Comparison of ENCODE assay signal across 18 mouse cellular contexts in genomic region chr15:100074754-100075153, GRCm38 (mm10). TPM values are rescaled to one million over a fixed set of nuclear protein-coding genes. Genes with fewer than 3 reads are reported as not detected.
DNase-seq lines count a peak whose midpoint lies in the region; ATAC-seq and TF ChIP-seq lines count a peak whose summit lies in the region.
"Had no signal": no experiment of that assay in that cellular context is flagged by ENCODE, and none has a peak within 500 bp of the region (broad histone marks: within the 10 kb centered on the region; RNA-seq: fewer than 3 reads in every experiment).

No protein-coding gene starts in this region.

- no peak overlapping the region for H3K4me3 ChIP-seq in hindbrain, embryonic 12.5 days
- no peak overlapping the region for H3K4me3 ChIP-seq in hindbrain, embryonic 14.5 days (replicated peaks; ENCODE audit: low read length)
- H3K4me3 ChIP-seq in lung, embryonic 14.5 days (ENCODE audit: low read depth, low read length), result no peak overlapping the region
- no peak overlapping the region for H3K4me3 ChIP-seq in embryonic facial prominence, embryonic 14.5 days (ENCODE audit: low read depth, low read length)
- H3K4me3 ChIP-seq: embryonic facial prominence, embryonic 13.5 days; limb, embryonic 13.5 days; liver, embryonic 15.5 days; midbrain, embryonic 15.5 days had no signal

- intact Hi-C loops in gastrocnemius, postnatal 14 days (cut with DNase I; ENCODE audit: low total_unique reads), result no loop called here

- DNase-seq in hindbrain, embryonic 14.5 days (ENCODE audit: low spot score), result no peak
- no peak for DNase-seq in lung, embryonic 14.5 days
- DNase-seq in lung, postnatal 10 days, result no peak
- no peak for DNase-seq in embryonic facial prominence, embryonic 14.5 days (ENCODE audit: low spot score)
- DNase-seq in skeletal muscle tissue, adult 2 months (ENCODE audit: low read depth, low spot score), result peak; percentile 21
- DNase-seq in thymus, postnatal 4 days, result no peak
- no peak for DNase-seq in gastrocnemius, postnatal 14 days
- DNase-seq: adrenal gland, adult 2 months; cerebellum, postnatal 14 days; gastrocnemius, postnatal 10 days; kidney, postnatal 14 days; layer of hippocampus, adult 9-11 months; right cerebral cortex, postnatal 25 days had no signal

- peaks cover 39% of the 10 kb centered on the region for H3K4me1 ChIP-seq in hindbrain, embryonic 12.5 days
- peaks cover 42% of the 10 kb centered on the region for H3K4me1 ChIP-seq in hindbrain, embryonic 14.5 days (replicated peaks; ENCODE audit: control insufficient read depth, insufficient read depth, low read length)
- H3K4me1 ChIP-seq in lung, embryonic 14.5 days (ENCODE audit: insufficient read depth), result peaks cover 12% of the 10 kb centered on the region; the same call in 1 of the 2 replicates
- H3K4me1 ChIP-seq in embryonic facial prominence, embryonic 14.5 days (ENCODE audit: control insufficient read depth, insufficient read depth, low read length), result peaks cover 8% of the 10 kb centered on the region; the same call in 1 of the 2 replicates

- no peaks in the 10 kb centered on the region for H3K27me3 ChIP-seq in hindbrain, embryonic 12.5 days
- H3K27me3 ChIP-seq in hindbrain, embryonic 14.5 days (ENCODE audit: control insufficient read depth, insufficient read depth, low read length), result no peaks in the 10 kb centered on the region
- H3K27me3 ChIP-seq in lung, embryonic 14.5 days (ENCODE audit: insufficient read depth, low read length), result no peaks in the 10 kb centered on the region
- no peaks in the 10 kb centered on the region for H3K27me3 ChIP-seq in embryonic facial prominence, embryonic 14.5 days (replicated peaks; ENCODE audit: control insufficient read depth, insufficient read depth, low read length)
- H3K27me3 ChIP-seq: embryonic facial prominence, embryonic 13.5 days; limb, embryonic 13.5 days; liver, embryonic 15.5 days; midbrain, embryonic 15.5 days had no signal

- no peaks in the 10 kb centered on the region for H3K9me3 ChIP-seq in hindbrain, embryonic 12.5 days (replicated peaks)
- H3K9me3 ChIP-seq in hindbrain, embryonic 14.5 days (ENCODE audit: control insufficient read depth, low read length), result no peaks in the 10 kb centered on the region
- H3K9me3 ChIP-seq in lung, embryonic 14.5 days (ENCODE audit: low read depth, low read length), result no peaks in the 10 kb centered on the region
- H3K9me3 ChIP-seq in embryonic facial prominence, embryonic 14.5 days (ENCODE audit: control insufficient read depth, low read length), result no peaks in the 10 kb centered on the region
- H3K9me3 ChIP-seq: embryonic facial prominence, embryonic 13.5 days; limb, embryonic 13.5 days; liver, embryonic 15.5 days; midbrain, embryonic 15.5 days had no signal

- TF ChIP-seq CTCF in lung, embryonic 14.5 days (IDR thresholded peaks at IDR 0.05; ENCODE audit: low read depth), result no peak

- 17% methylated on average over 8 of the region's 8 CpGs for WGBS in hindbrain, embryonic 12.5 days
- 32% methylated on average over 8 of the region's 8 CpGs for WGBS in hindbrain, embryonic 14.5 days
- WGBS in lung, embryonic 14.5 days, result 4% methylated on average over 6 of the region's 8 CpGs
- 29% methylated on average over 3 of the region's 8 CpGs for WGBS in embryonic facial prominence, embryonic 14.5 days

- 0 out of 2 replicates have a peak overlapping the region, but pooled peaks have one; percentile 7 for H3K27ac ChIP-seq in hindbrain, embryonic 12.5 days
- no peak overlapping the region for H3K27ac ChIP-seq in hindbrain, embryonic 14.5 days
- peak overlapping the region; percentile 7; the same call in 1 of the 2 replicates for H3K27ac ChIP-seq in lung, embryonic 14.5 days (ENCODE audit: low read depth)
- 0 out of 2 replicates have a peak overlapping the region, but pooled peaks have one; percentile 11 for H3K27ac ChIP-seq in embryonic facial prominence, embryonic 14.5 days (replicated peaks; ENCODE audit: low read depth, low read length)
- H3K27ac ChIP-seq: midbrain, embryonic 15.5 days had no signal

- no peak for ATAC-seq in hindbrain, embryonic 12.5 days (ENCODE audit: low FRiP score)
- no peak for ATAC-seq in hindbrain, embryonic 14.5 days (ENCODE audit: low FRiP score)
- peak; percentile 53 for ATAC-seq in lung, embryonic 14.5 days (ENCODE audit: insufficient read depth)
- no peak for ATAC-seq in embryonic facial prominence, embryonic 14.5 days (ENCODE audit: low read depth)
- ATAC-seq: midbrain, embryonic 15.5 days had no signal

- no peak overlapping the region for H3K4me2 ChIP-seq in hindbrain, embryonic 12.5 days (replicated peaks)
- H3K4me2 ChIP-seq in hindbrain, embryonic 14.5 days (replicated peaks), result no peak overlapping the region
- H3K4me2 ChIP-seq in lung, embryonic 14.5 days, result no peak overlapping the region
- H3K4me2 ChIP-seq in embryonic facial prominence, embryonic 14.5 days (ENCODE audit: low read depth, low read length), result no peak overlapping the region
- H3K4me2 ChIP-seq: embryonic facial prominence, embryonic 13.5 days; limb, embryonic 13.5 days; liver, embryonic 15.5 days; midbrain, embryonic 15.5 days had no signal

- H3K9ac ChIP-seq in hindbrain, embryonic 12.5 days, result no peak overlapping the region
- no peak overlapping the region for H3K9ac ChIP-seq in hindbrain, embryonic 14.5 days
- H3K9ac ChIP-seq in lung, embryonic 14.5 days, result no peak overlapping the region
- H3K9ac ChIP-seq in embryonic facial prominence, embryonic 14.5 days (ENCODE audit: low read depth, low read length), result no peak overlapping the region
- H3K9ac ChIP-seq: embryonic facial prominence, embryonic 13.5 days; limb, embryonic 13.5 days; liver, embryonic 15.5 days; midbrain, embryonic 15.5 days had no signal

- H3K36me3 ChIP-seq in hindbrain, embryonic 12.5 days, result no peaks in the 10 kb centered on the region
- H3K36me3 ChIP-seq in hindbrain, embryonic 14.5 days (replicated peaks; ENCODE audit: control insufficient read depth, insufficient read depth), result no peaks in the 10 kb centered on the region
- no peaks in the 10 kb centered on the region for H3K36me3 ChIP-seq in lung, embryonic 14.5 days (ENCODE audit: insufficient read depth)
- no peaks in the 10 kb centered on the region for H3K36me3 ChIP-seq in embryonic facial prominence, embryonic 14.5 days (ENCODE audit: control insufficient read depth, insufficient read depth, low read length)
- H3K36me3 ChIP-seq: embryonic facial prominence, embryonic 13.5 days; limb, embryonic 13.5 days; liver, embryonic 15.5 days; midbrain, embryonic 15.5 days had no signal

RNA-seq across cellular contexts. Expression of gene Dip2b, which starts 36.3 kb away (rescaled TPM):
- 26.8 and 27.5 TPM in 2 replicates for polyA plus RNA-seq in hindbrain, embryonic 12.5 days (2016; fragmentation: Nextera tagmentation; extraction: Ambion mirVana)
- 26.0 and 27.8 TPM in 2 replicates for polyA plus RNA-seq in hindbrain, embryonic 14.5 days (2014; fragmentation: Nextera tagmentation; extraction: Ambion mirVana)
- polyA plus RNA-seq in lung, embryonic 14.5 days (2014; fragmentation: Nextera tagmentation; extraction: Ambion mirVana), result 16.4 and 18.1 TPM in 2 replicates
- 14.9 and 15.3 TPM in 2 replicates for polyA plus RNA-seq in embryonic facial prominence, embryonic 14.5 days (2014; fragmentation: Nextera tagmentation; extraction: Ambion mirVana)
- 10 to 100 TPM; 10.8 to 13.2 TPM for total RNA-seq in gastrocnemius, postnatal 14 days (2021)
